Mouse (Mus musculus) mouse embryonic stem cell (cell line): ENCODE data around the gene Oaz3.

ENCODE experiments used
- in situ Hi-C, 2 experiments: fragments of 300-500 bp; cut with MboI; formaldehyde crosslinking; loops; 1 replicate in 1 of 2; 3 replicates in 1 of 2; pipeline ENCODE4 v1.14.3; 2019 to 2020; ENCODE audit warnings: low sequenced_read_pairs in 2 of 2, low pct_unique_long_range_greater_than_20kb in 1 of 2, mixed read lengths in 1 of 2; ENCODE audit not compliant: unreplicated experiment in 1 of 2

Oaz3 gene

GRCm38 (mm10) chr3:94443597-94443964 is at the start of gene Oaz3:
TSS of gene Oaz3 (minus strand) at chr3:94443915.
- in situ Hi-C loops, result no loop called here

GRCm38 (mm10) chr3:94487581-94487980 is 43.9 kb upstream of the Oaz3 start:
- in situ Hi-C loops, result no loop called here

- in situ Hi-C loops, result no loop called here
Measured at GRCm38 (mm10) chr3:94485922-94486321, 42.2 kb upstream of the Oaz3 start.

- in situ Hi-C loops, result no loop called here
Measured at GRCm38 (mm10) chr3:94483790-94484439, 40.2 kb upstream of the Oaz3 start.

- in situ Hi-C loops, result no loop called here
Measured at GRCm38 (mm10) chr3:94482764-94483385, 39.2 kb upstream of the Oaz3 start.

GRCm38 (mm10) chr3:94481429-94481828 is 37.7 kb upstream of the Oaz3 start:
- in situ Hi-C loops, result no loop called here

GRCm38 (mm10) chr3:94480291-94480884 is 36.7 kb upstream of the Oaz3 start, which contains the start of gene Riiad1:
TSS of gene Riiad1 (minus strand) at chr3:94480341.
- in situ Hi-C loops, result no loop called here

- in situ Hi-C loops, result no loop called here
Measured at GRCm38 (mm10) chr3:94479564-94479963, 35.8 kb upstream of the Oaz3 start.

- in situ Hi-C loops, result no loop called here
Measured at GRCm38 (mm10) chr3:94478591-94479169, 35.0 kb upstream of the Oaz3 start.

- in situ Hi-C loops, result no loop called here
Measured at GRCm38 (mm10) chr3:94477981-94478422, 34.3 kb upstream of the Oaz3 start, which contains the start of gene Celf3. TSS of gene Celf3 (plus strand) at chr3:94478295.

- in situ Hi-C loops, result no loop called here
Measured at GRCm38 (mm10) chr3:94477444-94477843, 33.7 kb upstream of the Oaz3 start.

- in situ Hi-C loops, result no loop called here
Measured at GRCm38 (mm10) chr3:94476301-94477035, 32.8 kb upstream of the Oaz3 start.

GRCm38 (mm10) chr3:94473567-94474232 is 30.0 kb upstream of the Oaz3 start:
- in situ Hi-C loops, result no loop called here

- in situ Hi-C loops, result no loop called here
Measured at GRCm38 (mm10) chr3:94473115-94473505, 29.4 kb upstream of the Oaz3 start.

GRCm38 (mm10) chr3:94472447-94473114 is 28.9 kb upstream of the Oaz3 start:
- in situ Hi-C loops, result no loop called here

GRCm38 (mm10) chr3:94468931-94469330 is 25.2 kb upstream of the Oaz3 start:
- in situ Hi-C loops, result no loop called here

- in situ Hi-C loops, result no loop called here
Measured at GRCm38 (mm10) chr3:94465632-94466430, 22.1 kb upstream of the Oaz3 start.
